Mouse (Mus musculus) ES-Bruce4 (cell line): ENCODE data around the gene Bcl2l13.

Source experiments
- EP300 ChIP-seq: IDR thresholded peaks from 2 replicates; pipeline ENCODE4 v1.6.1; 2011; ENCODE audit warnings: low read depth, low read length; ENCODE audit not compliant: insufficient read depth
- POLR2A ChIP-seq: IDR thresholded peaks from one replicate; pipeline ENCODE4 v1.8.1; 2011; ENCODE audit warnings: low read length; ENCODE audit not compliant: insufficient read depth

GRCm38 (mm10) chr6:120820144-120820543 is 15.9 kb upstream of the Bcl2l13 start:
- TF ChIP-seq EP300 (no peak), POLR2A (no peak)
